Mouse (Mus musculus): ENCODE results near the gene Olfr1023.

Olfr1023 gene

GRCm38 (mm10) chr2:85885340-85885739 lies at the start of gene Olfr1023:
Gene Olfr1023 (plus strand): TSS chr2:85885640.
- DNase-seq: no peak

DNA sequence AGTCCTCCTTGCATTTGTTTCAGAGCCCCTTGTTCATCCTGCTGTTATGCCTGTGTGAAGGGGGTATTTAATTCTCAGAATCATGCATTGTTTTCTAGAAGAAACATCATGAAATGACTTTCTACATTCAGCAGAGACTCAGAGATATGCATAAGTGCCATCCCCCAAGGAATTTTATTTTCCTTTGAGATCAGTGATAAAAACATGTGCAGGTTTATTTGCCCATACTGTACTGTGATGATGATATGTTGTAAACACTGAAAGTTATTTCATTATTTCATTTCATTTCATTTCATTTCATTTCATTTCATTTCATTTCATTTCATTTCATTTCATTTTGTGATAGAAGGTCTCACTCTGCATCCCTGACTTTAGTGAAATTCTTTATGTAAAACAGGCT lies 40.1 kb upstream of the Olfr1023 start, which contains the start of gene Olfr1019:
Olfr1019 (minus strand) TSS at position 101 of the 400 bp plus-strand sequence.
- DNase-seq: no peak

GRCm38 (mm10) chr2:85846730-85847129 lies 38.7 kb upstream of the Olfr1023 start, which contains the start of gene Olfr1020:
Gene Olfr1020 (plus strand): TSS chr2:85847030.
- no peak for DNase-seq

GRCm38 (mm10) chr2:85868294-85868693 lies 17.1 kb upstream of the Olfr1023 start, which contains the start of gene Olfr1022:
Gene Olfr1022 (plus strand): TSS chr2:85868594.
- DNase-seq: no peak

DNA sequence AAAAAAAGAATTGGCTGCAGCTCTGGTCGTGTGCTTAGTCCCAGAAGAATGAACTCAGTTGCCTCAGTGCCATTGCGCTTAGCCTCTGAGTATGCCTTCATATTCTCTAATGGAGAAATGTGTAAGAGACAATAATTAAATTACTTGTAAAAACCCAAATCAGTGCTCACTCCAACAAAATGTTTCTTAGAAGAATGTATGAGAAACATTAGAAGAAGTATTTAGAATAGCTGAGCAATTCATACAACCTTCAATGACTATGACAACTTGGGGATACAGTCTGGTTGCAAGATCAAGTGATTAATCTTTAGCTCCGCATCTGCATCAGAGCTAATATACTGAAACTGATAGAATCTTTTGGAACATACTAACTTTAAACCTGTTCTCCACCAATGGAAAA lies 19.5 kb downstream of the Olfr1023 start, which contains the start of gene Olfr1024:
Olfr1024 (minus strand) TSS at position 101 of the 400 bp plus-strand sequence.
- DNase-seq: no peak

DNA sequence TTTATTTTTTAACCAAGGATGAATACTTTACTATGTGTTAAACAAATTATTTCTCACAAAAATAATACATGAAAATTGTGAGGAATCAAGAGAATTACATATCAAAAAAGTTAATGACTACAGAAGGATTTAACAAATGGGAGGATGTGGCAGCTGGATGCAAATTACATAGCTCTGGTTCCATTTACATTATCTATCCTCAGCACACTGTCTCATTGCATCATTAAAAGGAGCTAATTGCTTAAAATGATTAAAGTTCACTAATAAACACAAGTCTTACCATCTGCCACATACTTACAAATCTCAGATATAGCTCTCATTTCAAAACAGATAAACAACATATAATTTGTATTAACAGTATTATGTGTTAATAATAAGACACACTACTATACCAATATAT lies 27.8 kb downstream of the Olfr1023 start:
- DNase-seq: no peak

GRCm38 (mm10) chr2:85914893-85915292 lies 29.5 kb downstream of the Olfr1023 start, which contains the start of gene Olfr1025-ps1:
Gene Olfr1025-ps1 (plus strand): TSS chr2:85915193.
- DNase-seq: no peak

GRCm38 (mm10) chr2:85921258-85921657 lies 35.8 kb downstream of the Olfr1023 start, which contains the start of gene Olfr1026:
Gene Olfr1026 (plus strand): TSS chr2:85921558.
- no peak for DNase-seq
